Mouse (Mus musculus) forebrain, embryonic 14.5 days (tissue): ENCODE data around the gene Eif2d. TPM values are rescaled to one million over a fixed set of nuclear protein-coding genes. Genes with fewer than 3 reads are reported as not detected.
"Not testable (repeated sequence)": the region's sequence is repeated elsewhere in the genome, so short reads cannot be mapped to it uniquely, and the experiment has no call there.

Source experiments
- ATAC-seq: fragments of 200-750 bp; cut with Nextera tagmentation; 2 replicates; pipeline ENCODE4 v1.8.0; 2017; ENCODE audit warnings: mild to moderate bottlenecking, moderate library complexity
- DNase-seq: peaks from one replicate; pipeline ENCODE4 v3.0.0-alpha.2; 2015; ENCODE audit warnings: low spot score
- H3K27ac ChIP-seq: fragments of 300-500 bp; sonication (generic); 2 replicates; pipeline ENCODE4 v1.5.1; 2014; ENCODE audit warnings: low read depth, mild to moderate bottlenecking, control low read depth, low read length, moderate library complexity
- H3K27me3 ChIP-seq: fragments of 300-500 bp; sonication (generic); replicated peaks from 2 replicates; pipeline ENCODE4 v1.6.1; 2014; ENCODE audit warnings: low read length, control low read depth, mixed read lengths; ENCODE audit not compliant: control insufficient read depth, insufficient read depth
- H3K36me3 ChIP-seq: fragments of 300-500 bp; sonication (generic); 2 replicates; pipeline ENCODE4 v1.6.1; 2014; ENCODE audit warnings: low read length, control low read depth; ENCODE audit not compliant: control insufficient read depth, insufficient read depth
- H3K4me1 ChIP-seq: fragments of 300-500 bp; sonication (generic); 2 replicates; pipeline ENCODE4 v1.6.1; 2014; ENCODE audit warnings: antibody characterized with exemption, low read length, control low read depth; ENCODE audit not compliant: control insufficient read depth, insufficient read depth
- H3K4me2 ChIP-seq: fragments of 300-500 bp; sonication (generic); 2 replicates; pipeline ENCODE4 v1.6.1; 2014; ENCODE audit warnings: mild to moderate bottlenecking, control low read depth, low read length
- H3K4me3 ChIP-seq: fragments of 300-500 bp; sonication (generic); 2 replicates; pipeline ENCODE4 v1.5.1; 2014; ENCODE audit warnings: low read depth, low read length, control low read depth
- H3K9ac ChIP-seq: fragments of 300-500 bp; sonication (generic); 2 replicates; pipeline ENCODE4 v1.6.1; 2014; ENCODE audit warnings: mild to moderate bottlenecking, low read length, control low read depth, moderate library complexity
- H3K9me3 ChIP-seq: fragments of 300-500 bp; sonication (generic); replicated peaks from 2 replicates; pipeline ENCODE4 v1.6.1; 2016; ENCODE audit warnings: low read length, control low read depth, mixed read lengths; ENCODE audit not compliant: control insufficient read depth
- WGBS: fragments of 180-500 bp; shearing (Covaris S2); extraction: QIAGEN DNeasy Blood & Tissue Kit; methylation state at CpG from one replicate; pipeline ENCODE4 v1.1.7; 2014; 5-methylcytosine and 5-hydroxymethylcytosine counted together
- polyA plus RNA-seq: library from polyadenylated mRNA; unstranded; fragments of >200 nt; fragmentation: Nextera tagmentation; extraction: Ambion mirVana; gene quantifications from 2 replicates; pipeline ENCODE4 v1.2.1, GENCODE M21; 2014

The Eif2d gene
- polyA plus RNA-seq, 1 experiment from 2014 or later: 66.1 TPM

GRCm38 (mm10) chr1:131155456-131155855 lies 2.5 kb downstream of the Eif2d start:
- Histone ChIP-seq H3K4me3 (no peak overlapping the region), H3K27ac (no peak overlapping the region), H3K36me3 (peaks cover 17% of the 10 kb centered on the region), H3K4me1 (peaks cover 6% of the 10 kb centered on the region; the same call in 1 of the 2 replicates), H3K4me2 (no peak overlapping the region), H3K9me3 (no peaks in the 10 kb centered on the region), H3K9ac (no peak overlapping the region), H3K27me3 (no peaks in the 10 kb centered on the region)
- WGBS: 49% methylated on average over 2 of the region's 2 CpGs
- ATAC-seq (no peak), DNase-seq (peak; percentile 55)

GRCm38 (mm10) chr1:131159573-131160327 lies 6.8 kb downstream of the Eif2d start:
- H3K27me3 ChIP-seq, H3K27ac ChIP-seq, H3K4me2 ChIP-seq, H3K9me3 ChIP-seq, ATAC-seq, H3K4me1 ChIP-seq, H3K4me3 ChIP-seq, H3K9ac ChIP-seq, DNase-seq: not testable (repeated sequence)
- peaks cover 56% of the 10 kb centered on the region for H3K36me3 ChIP-seq
- 95% methylated on average over 3 of the region's 3 CpGs for WGBS

- 93% methylated on average over 11 of the region's 11 CpGs for WGBS
- H3K4me2 ChIP-seq: no peak overlapping the region
- no peaks in the 10 kb centered on the region for H3K27me3 ChIP-seq
- H3K36me3 ChIP-seq: peaks cover 70% of the 10 kb centered on the region
- ATAC-seq: no peak
- no peak for DNase-seq
- H3K27ac ChIP-seq: no peak overlapping the region
- no peaks in the 10 kb centered on the region for H3K4me1 ChIP-seq
- no peak overlapping the region for H3K9ac ChIP-seq
- H3K4me3 ChIP-seq: no peak overlapping the region
- H3K9me3 ChIP-seq: no peaks in the 10 kb centered on the region
These were observed 8.1 kb downstream of the Eif2d start for GRCm38 (mm10) chr1:131161091-131161490.

- 91% methylated on average over 6 of the region's 6 CpGs for WGBS
- Histone ChIP-seq H3K36me3 (peaks cover 93% of the 10 kb centered on the region), H3K4me2 (no peak overlapping the region), H3K27ac (no peak overlapping the region), H3K4me1 (no peaks in the 10 kb centered on the region), H3K9ac (no peak overlapping the region), H3K9me3 (no peaks in the 10 kb centered on the region), H3K27me3 (no peaks in the 10 kb centered on the region), H3K4me3 (no peak overlapping the region)
- DNase-seq: no peak
- no peak for ATAC-seq
These were observed 11.4 kb downstream of the Eif2d start for GRCm38 (mm10) chr1:131164427-131164826.

GRCm38 (mm10) chr1:131167612-131168011 lies 14.6 kb downstream of the Eif2d start:
- no peaks in the 10 kb centered on the region for H3K27me3 ChIP-seq
- ATAC-seq (no peak), DNase-seq (no peak)
- no peak overlapping the region for H3K9ac ChIP-seq
- H3K4me2 ChIP-seq: no peak overlapping the region
- H3K4me3 ChIP-seq: no peak overlapping the region
- no peak overlapping the region for H3K27ac ChIP-seq
- WGBS: 94% methylated on average over 10 of the region's 10 CpGs
- no peaks in the 10 kb centered on the region for H3K4me1 ChIP-seq
- H3K9me3 ChIP-seq: no peaks in the 10 kb centered on the region
- peaks cover 100% of the 10 kb centered on the region for H3K36me3 ChIP-seq

GRCm38 (mm10) chr1:131173001-131173400 lies 20.0 kb downstream of the Eif2d start:
- WGBS: 91% methylated on average over 7 of the region's 7 CpGs
- H3K27me3 ChIP-seq: no peaks in the 10 kb centered on the region

GRCm38 (mm10) chr1:131173809-131174208 lies 20.8 kb downstream of the Eif2d start:
- Histone ChIP-seq H3K27ac (no peak overlapping the region), H3K4me1 (no peaks in the 10 kb centered on the region), H3K4me2 (no peak overlapping the region), H3K4me3 (no peak overlapping the region), H3K36me3 (peaks cover 96% of the 10 kb centered on the region), H3K27me3 (no peaks in the 10 kb centered on the region), H3K9ac (no peak overlapping the region), H3K9me3 (no peaks in the 10 kb centered on the region)
- no peak for ATAC-seq
- DNase-seq: no peak
- WGBS: 88% methylated on average over 6 of the region's 6 CpGs

More at GRCm38 (mm10) chr1:131173001-131173400, 20.0 kb downstream of the Eif2d start:
- H3K9ac ChIP-seq: no peak overlapping the region
- no peaks in the 10 kb centered on the region for H3K9me3 ChIP-seq
- no peak overlapping the region for H3K4me3 ChIP-seq
- H3K4me2 ChIP-seq: no peak overlapping the region
- DNase-seq (no peak), ATAC-seq (no peak)
- no peaks in the 10 kb centered on the region for H3K4me1 ChIP-seq
- no peak overlapping the region for H3K27ac ChIP-seq
- peaks cover 98% of the 10 kb centered on the region for H3K36me3 ChIP-seq

- Histone ChIP-seq H3K4me3 (no peak overlapping the region), H3K9me3 (no peaks in the 10 kb centered on the region), H3K27me3 (no peaks in the 10 kb centered on the region), H3K4me2 (no peak overlapping the region), H3K4me1 (no peaks in the 10 kb centered on the region), H3K9ac (no peak overlapping the region), H3K27ac (no peak overlapping the region), H3K36me3 (peaks cover 91% of the 10 kb centered on the region)
- WGBS: 87% methylated on average over 12 of the region's 12 CpGs
- no peak for DNase-seq
- no peak for ATAC-seq
These were observed 21.4 kb downstream of the Eif2d start for GRCm38 (mm10) chr1:131174299-131174861.

- 92% methylated on average over 1 of the region's 1 CpGs for WGBS
- Histone ChIP-seq H3K36me3 (peaks cover 89% of the 10 kb centered on the region), H3K9me3 (no peaks in the 10 kb centered on the region), H3K27ac (no peak overlapping the region), H3K9ac (no peak overlapping the region), H3K4me2 (no peak overlapping the region), H3K4me1 (no peaks in the 10 kb centered on the region), H3K27me3 (no peaks in the 10 kb centered on the region), H3K4me3 (no peak overlapping the region)
- ATAC-seq (no peak), DNase-seq (no peak)
These were observed 22.2 kb downstream of the Eif2d start for GRCm38 (mm10) chr1:131175189-131175588.
